Mouse (Mus musculus) cerebellum, adult (tissue): ENCODE results near the gene Akap17b.
"Not testable (repeated sequence)": the region's sequence is repeated elsewhere in the genome, so short reads cannot be mapped to it uniquely, and the experiment has no call there.

Experiments
- ATAC-seq: cut with Nextera tagmentation; 2 replicates; pipeline ENCODE4 v1.9.2; 2017; ENCODE audit warnings: mild to moderate bottlenecking, moderate library complexity, mixed read lengths; ENCODE audit not compliant: insufficient number of reproducible peaks, low FRiP score, low TSS enrichment

Akap17b gene

DNA sequence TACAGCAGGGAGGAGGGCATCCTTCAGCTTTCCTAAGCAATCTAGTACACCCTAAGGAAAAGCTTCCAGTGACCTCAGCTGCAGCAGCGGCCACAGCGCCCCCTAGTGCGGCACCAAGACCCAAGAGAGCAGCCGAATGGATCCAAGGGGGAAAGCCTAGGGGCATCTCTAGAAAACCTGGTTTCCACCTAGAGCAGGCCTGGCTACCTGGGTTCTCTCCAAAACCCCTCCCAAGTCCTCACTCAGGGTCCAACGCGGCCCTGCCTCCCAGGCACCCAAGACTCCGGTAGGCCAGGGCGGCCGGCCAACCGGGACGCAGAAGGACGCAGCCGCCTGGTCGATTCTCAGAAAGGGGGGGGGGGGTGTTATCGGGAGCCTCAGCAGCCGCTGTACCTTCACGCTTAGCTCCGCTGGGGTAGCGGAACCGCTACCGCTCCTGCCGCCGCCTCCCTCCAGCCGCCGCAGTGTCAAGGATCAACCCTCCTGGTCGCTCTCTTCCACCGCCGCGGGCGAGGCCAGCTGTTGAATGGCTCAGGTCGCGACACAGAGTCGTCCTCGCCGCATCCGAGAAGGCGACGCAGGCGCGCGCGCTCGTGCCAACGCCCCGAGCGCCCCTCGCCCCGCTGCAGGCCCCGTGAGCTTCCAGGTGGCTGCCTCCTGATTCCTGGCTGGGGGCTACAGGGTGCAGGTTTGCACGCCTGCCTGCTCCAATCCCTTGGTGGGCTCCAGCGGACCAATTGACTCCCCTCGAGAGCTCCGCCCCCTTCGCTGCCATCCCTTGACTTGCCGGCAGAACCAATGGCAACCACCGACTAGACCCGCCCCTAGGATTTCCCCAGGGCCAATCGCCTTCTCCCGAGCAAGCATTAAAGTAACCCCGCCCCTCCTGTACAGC is at the start of gene Akap17b:
TSS of gene Akap17b (minus strand) at position 739 of the 895 bp plus-strand sequence.
- peak; percentile 96 for ATAC-seq

- no peak for ATAC-seq
These were observed 46.2 kb upstream of the Akap17b start for GRCm38 (mm10) chrX:36691365-36691764.

DNA sequence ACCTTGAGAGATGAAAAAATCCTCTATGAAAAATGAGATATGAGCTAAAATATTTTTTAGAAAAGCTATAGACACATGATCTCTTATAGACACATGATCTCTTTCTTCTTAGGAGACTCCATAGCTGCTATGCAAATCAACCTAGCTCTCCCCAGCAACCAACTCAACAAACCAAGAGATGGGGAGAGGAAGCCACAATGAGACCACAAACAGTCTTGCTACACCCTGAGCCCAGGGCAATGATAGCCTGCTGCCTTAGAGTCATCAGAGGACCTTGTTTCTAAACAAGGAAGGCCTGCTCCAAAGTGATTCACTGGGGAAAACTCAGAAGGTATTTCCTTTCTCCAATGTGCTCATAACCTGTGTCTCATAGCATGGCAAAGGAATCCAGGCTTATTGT is 44.5 kb upstream of the Akap17b start:
- ATAC-seq, result no peak

DNA sequence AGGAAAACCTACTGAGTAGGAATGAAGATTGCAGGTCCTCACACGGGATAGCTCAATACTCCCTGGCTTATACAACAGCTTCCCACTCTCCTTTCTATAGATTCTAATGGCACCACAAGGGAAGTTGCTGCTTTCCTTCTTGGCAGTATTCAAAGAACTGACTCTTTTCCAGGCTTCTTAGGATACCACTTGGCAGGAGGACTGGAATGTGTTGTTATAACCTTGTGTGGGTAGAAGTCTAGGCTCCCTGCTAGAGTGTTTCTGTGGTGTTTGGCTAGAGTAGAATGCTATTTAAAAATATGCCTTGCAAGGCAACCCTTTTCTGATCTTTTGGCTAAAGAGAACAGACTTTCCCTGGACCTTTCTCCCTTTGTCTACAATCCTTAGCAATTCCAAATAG is 31.6 kb upstream of the Akap17b start:
- no peak for ATAC-seq

DNA sequence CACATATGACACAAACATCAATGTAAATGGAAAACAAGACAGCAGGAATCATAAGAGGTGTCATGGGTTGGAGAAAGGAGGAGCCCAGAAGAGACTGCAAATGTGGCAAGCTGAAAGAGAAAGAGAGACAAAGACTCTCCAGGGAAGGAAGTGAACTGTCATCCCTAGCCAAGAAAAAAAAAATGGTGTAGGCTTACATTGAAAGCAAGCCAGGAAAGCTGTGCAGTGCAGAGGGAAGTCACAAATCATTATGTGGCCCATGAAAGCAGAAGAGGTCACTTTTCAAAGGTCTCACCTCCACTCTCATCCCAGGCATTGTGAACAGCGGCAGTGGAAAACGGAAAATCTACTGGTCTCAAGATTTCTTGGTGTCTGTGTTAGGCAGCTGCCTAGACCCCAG is 27.5 kb upstream of the Akap17b start:
- ATAC-seq, result no peak

- no peak for ATAC-seq
These were observed 5.1 kb downstream of the Akap17b start for GRCm38 (mm10) chrX:36640046-36640445.

DNA sequence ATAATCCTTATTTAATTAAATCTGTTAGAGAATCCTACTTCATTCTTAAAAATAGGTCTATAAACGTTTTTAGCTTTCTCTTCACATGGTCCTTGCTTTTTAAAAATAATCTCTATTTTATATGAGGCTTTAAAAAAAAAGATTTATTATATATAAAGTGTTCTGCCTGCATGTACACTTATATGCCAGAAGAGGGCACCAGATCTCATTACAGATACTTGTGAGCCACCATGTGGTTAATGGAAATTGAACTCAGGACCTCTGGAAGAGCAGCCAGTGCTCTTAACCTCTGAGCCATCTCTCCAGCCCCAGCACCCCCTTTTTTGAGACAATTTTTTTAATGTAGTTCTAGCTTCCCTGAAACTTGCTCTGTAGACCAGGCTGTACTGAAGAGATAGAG is 14.4 kb downstream of the Akap17b start:
- no peak for ATAC-seq

GRCm38 (mm10) chrX:36628102-36628501 is 17.1 kb downstream of the Akap17b start:
- no peak for ATAC-seq

- ATAC-seq, result no peak
These were observed 36.1 kb downstream of the Akap17b start for GRCm38 (mm10) chrX:36609117-36609516.

GRCm38 (mm10) chrX:36604040-36604439 is 41.2 kb downstream of the Akap17b start:
- no peak for ATAC-seq

- no peak for ATAC-seq
These were observed 42.3 kb downstream of the Akap17b start for GRCm38 (mm10) chrX:36602926-36603325.

GRCm38 (mm10) chrX:36600066-36600465 is 45.1 kb downstream of the Akap17b start:
- ATAC-seq, result no peak

GRCm38 (mm10) chrX:36599656-36600055 is 45.5 kb downstream of the Akap17b start:
- ATAC-seq, result no peak

DNA sequence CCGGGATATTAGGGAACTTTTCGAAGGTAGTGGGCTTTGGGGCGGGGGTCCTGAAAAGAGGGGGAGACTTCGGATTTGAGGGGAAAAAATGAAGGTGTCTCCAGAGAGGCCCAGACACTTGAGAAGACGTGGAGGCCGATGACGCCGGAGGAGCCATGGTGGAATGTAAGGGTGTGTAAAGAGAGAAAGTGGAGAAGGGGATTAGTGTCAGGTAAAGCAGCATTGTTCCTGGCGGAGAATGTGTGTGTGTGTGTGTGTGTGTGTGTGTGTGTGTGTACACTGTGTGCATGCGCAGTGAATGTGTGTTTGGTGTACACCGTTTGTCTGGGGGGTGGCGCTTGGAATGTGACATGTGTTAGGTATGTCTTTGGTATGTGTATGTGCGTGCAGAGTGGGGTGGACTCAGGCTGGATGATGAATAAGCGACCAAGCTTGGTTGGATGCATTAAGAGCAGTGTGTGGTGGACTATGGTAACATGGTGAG is 46.3 kb downstream of the Akap17b start:
- 0 out of 2 replicates have a peak, but pooled peaks have one; percentile 19 for ATAC-seq

GRCm38 (mm10) chrX:36598390-36598810 is 46.8 kb downstream of the Akap17b start:
- ATAC-seq, result peak; percentile 43; the same call in 1 of the 2 replicates

DNA sequence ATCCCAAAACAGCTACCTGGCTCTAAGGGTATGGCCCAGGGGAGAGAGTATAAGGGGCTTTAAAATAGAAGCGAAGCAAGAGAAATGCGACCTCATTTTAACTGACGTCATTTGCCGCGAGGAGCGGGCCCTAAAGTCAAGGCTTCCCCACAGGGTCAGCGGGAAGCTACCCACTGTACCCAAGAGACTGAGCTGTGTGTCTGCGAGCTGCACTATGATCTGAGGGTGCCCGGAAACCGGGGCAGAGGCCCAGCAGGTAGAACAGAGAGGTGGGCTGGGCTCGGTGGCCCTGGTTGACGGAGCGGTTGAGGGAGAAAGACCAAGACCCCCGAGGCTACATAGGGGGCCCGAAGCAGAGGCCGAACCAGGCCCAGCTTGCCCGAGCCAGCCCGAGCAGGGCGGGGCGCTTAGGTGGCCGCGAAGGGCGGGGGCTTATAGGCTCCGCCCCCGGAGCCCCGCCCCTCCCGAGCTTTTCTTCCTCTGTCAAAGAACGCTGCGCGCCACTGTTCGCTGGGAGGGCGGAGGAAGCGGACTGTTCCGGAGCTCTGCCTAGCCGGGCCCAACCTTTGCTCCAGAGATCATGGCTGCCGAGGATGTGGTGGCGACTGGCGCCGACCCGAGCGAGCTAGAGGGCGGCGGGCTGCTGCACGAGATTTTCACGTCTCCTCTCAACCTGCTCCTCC is 47.3 kb downstream of the Akap17b start, which contains the start of gene Pgrmc1:
TSS of gene Pgrmc1 (plus strand) at position 500 of the 683 bp plus-strand sequence.
- ATAC-seq, result peak; percentile 91

- ATAC-seq, result not testable (repeated sequence)
These were observed 48.6 kb downstream of the Akap17b start for GRCm38 (mm10) chrX:36596483-36597120.

- no peak for ATAC-seq
These were observed 49.9 kb downstream of the Akap17b start for GRCm38 (mm10) chrX:36595247-36595646.

GRCm38 (mm10) chrX:36591539-36591938 is 53.7 kb downstream of the Akap17b start:
- ATAC-seq, result no peak

DNA sequence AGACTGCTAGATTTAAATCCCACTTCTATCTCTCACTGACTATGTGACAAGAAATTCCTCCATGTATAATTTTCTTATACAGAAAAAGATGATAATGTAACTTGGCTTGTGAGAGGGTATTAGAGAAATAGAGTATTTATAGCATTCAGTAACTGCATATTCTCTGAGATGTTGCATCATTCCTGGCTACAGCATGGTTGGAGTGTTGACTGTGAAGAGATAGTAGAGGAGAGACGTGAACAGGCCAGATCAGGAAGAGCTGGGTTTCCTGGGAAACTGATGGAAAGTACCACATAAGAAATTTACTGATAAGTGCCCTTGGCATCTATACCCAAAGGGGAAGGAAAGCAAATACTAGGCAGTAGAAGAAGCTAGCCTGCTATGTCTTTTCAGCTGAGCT is 54.1 kb downstream of the Akap17b start:
- no peak for ATAC-seq

DNA sequence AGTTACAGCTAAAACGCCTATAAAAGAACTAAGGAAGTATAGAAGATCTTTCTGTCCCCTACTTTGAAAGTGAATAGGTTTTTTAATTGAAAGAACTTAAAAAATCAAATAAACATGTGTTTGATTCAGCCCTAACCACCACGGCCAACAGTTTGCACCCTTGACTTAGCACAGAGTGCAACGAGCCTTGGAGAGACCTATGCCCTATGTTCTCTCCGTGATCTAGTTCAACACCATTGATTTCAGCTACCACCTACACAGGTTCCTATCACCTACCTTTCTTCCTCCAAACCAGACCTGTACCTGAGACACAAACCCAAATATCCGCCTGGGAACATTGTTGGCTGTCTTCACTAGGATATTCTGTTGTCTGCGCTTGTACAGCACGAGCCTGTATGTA is 54.9 kb downstream of the Akap17b start:
- no peak for ATAC-seq
